Mouse (Mus musculus): ENCODE results near the gene Nfatc3. TPM values are rescaled to one million over a fixed set of nuclear protein-coding genes. Genes with fewer than 3 reads are reported as not detected.

Gene Nfatc3
- total and polyA plus RNA-seq, 3 experiments, result 15.0 to 189 (median 31.0) TPM

GRCm38 (mm10) chr8:106131021-106131420 is 72.4 kb downstream of the Nfatc3 start:
- ATAC-seq (ENCODE audit: extremely low read depth, insufficient number of reproducible peaks, low FRiP score, poor library complexity, severe bottlenecking), result no peak
- Histone ChIP-seq H3K4me3 (ENCODE audit: low read depth, low read length) (no peak overlapping the region), H3K36me3 (replicated peaks) (peaks cover 83% of the 10 kb centered on the region), H3K9me3 (replicated peaks) (no peaks in the 10 kb centered on the region), H3K4me1 (ENCODE audit: insufficient read depth, low read depth, low read length) (peaks cover 15% of the 10 kb centered on the region), H3K27me3 (ENCODE audit: insufficient read depth, low read length) (peaks cover 23% of the 10 kb centered on the region)
- TF ChIP-seq CTCF (IDR thresholded peaks at IDR 0.05; ENCODE audit: low read depth, low read length) (no peak), GATA2 (IDR thresholded peaks at IDR 0.05; ENCODE audit: borderline replicate concordance, low read depth, low read length) (no peak), GATA1 (IDR thresholded peaks at IDR 0.05; ENCODE audit: borderline replicate concordance, low read length) (no peak), POLR2AphosphoS5 (IDR thresholded peaks at IDR 0.05; ENCODE audit: insufficient replicate concordance, low read depth, low read length) (no peak), TAL1 (conservative IDR thresholded peaks at IDR 0.05; ENCODE audit: low read depth, low read length) (no peak)
- DNase-seq (ENCODE audit: low spot score), result no peak

GRCm38 (mm10) chr8:106131488-106132222 is 73.0 kb downstream of the Nfatc3 start:
- peaks cover 30% of the 10 kb centered on the region for H3K27me3 ChIP-seq (ENCODE audit: insufficient read depth, low read length)
- no peak for ATAC-seq (ENCODE audit: extremely low read depth, insufficient number of reproducible peaks, low FRiP score, poor library complexity, severe bottlenecking)

GRCm38 (mm10) chr8:106132356-106132755 is 73.7 kb downstream of the Nfatc3 start:
- H3K36me3 ChIP-seq (replicated peaks), result peaks cover 70% of the 10 kb centered on the region

More at GRCm38 (mm10) chr8:106131488-106132222, 73.0 kb downstream of the Nfatc3 start:
- no peak for TF ChIP-seq POLR2AphosphoS5 (IDR thresholded peaks at IDR 0.05; ENCODE audit: insufficient replicate concordance, low read depth, low read length)
- no peak for TF ChIP-seq GATA1 (IDR thresholded peaks at IDR 0.05; ENCODE audit: borderline replicate concordance, low read length)
- no peak for TF ChIP-seq TAL1 (conservative IDR thresholded peaks at IDR 0.05; ENCODE audit: low read depth, low read length)
- Histone ChIP-seq H3K4me3 (ENCODE audit: low read depth, low read length) (no peak overlapping the region), H3K36me3 (replicated peaks) (peaks cover 77% of the 10 kb centered on the region), H3K9me3 (replicated peaks) (no peaks in the 10 kb centered on the region; the same call in 1 of the 2 replicates), H3K4me1 (ENCODE audit: insufficient read depth, low read depth, low read length) (peaks cover 21% of the 10 kb centered on the region)
- no peak for DNase-seq (ENCODE audit: low spot score)

GRCm38 (mm10) chr8:106133526-106133925 is 74.9 kb downstream of the Nfatc3 start:
- DNase-seq (ENCODE audit: low spot score) (no peak), ATAC-seq (ENCODE audit: extremely low read depth, insufficient number of reproducible peaks, low FRiP score, poor library complexity, severe bottlenecking) (no peak)
- Histone ChIP-seq H3K27me3 (ENCODE audit: insufficient read depth, low read length) (peaks cover 48% of the 10 kb centered on the region), H3K4me1 (ENCODE audit: insufficient read depth, low read depth, low read length) (peaks cover 36% of the 10 kb centered on the region), H3K4me3 (ENCODE audit: low read depth, low read length) (no peak overlapping the region), H3K36me3 (replicated peaks) (peaks cover 59% of the 10 kb centered on the region), H3K9me3 (replicated peaks) (no peaks in the 10 kb centered on the region; the same call in 1 of the 2 replicates)
- no peak for TF ChIP-seq TAL1 (conservative IDR thresholded peaks at IDR 0.05; ENCODE audit: low read depth, low read length)
- TF ChIP-seq POLR2AphosphoS5 (IDR thresholded peaks at IDR 0.05; ENCODE audit: insufficient replicate concordance, low read depth, low read length), result no peak
- TF ChIP-seq GATA2 (IDR thresholded peaks at IDR 0.05; ENCODE audit: borderline replicate concordance, low read depth, low read length), result no peak
- no peak for TF ChIP-seq CTCF (IDR thresholded peaks at IDR 0.05; ENCODE audit: low read depth, low read length)
- no peak for TF ChIP-seq GATA1 (IDR thresholded peaks at IDR 0.05; ENCODE audit: borderline replicate concordance, low read length)

More at GRCm38 (mm10) chr8:106132356-106132755, 73.7 kb downstream of the Nfatc3 start:
- TF ChIP-seq POLR2AphosphoS5 (IDR thresholded peaks at IDR 0.05; ENCODE audit: insufficient replicate concordance, low read depth, low read length) (no peak), TAL1 (conservative IDR thresholded peaks at IDR 0.05; ENCODE audit: low read depth, low read length) (no peak), CTCF (IDR thresholded peaks at IDR 0.05; ENCODE audit: low read depth, low read length) (no peak), GATA2 (IDR thresholded peaks at IDR 0.05; ENCODE audit: borderline replicate concordance, low read depth, low read length) (no peak), GATA1 (IDR thresholded peaks at IDR 0.05; ENCODE audit: borderline replicate concordance, low read length) (no peak)
- no peak for ATAC-seq (ENCODE audit: extremely low read depth, insufficient number of reproducible peaks, low FRiP score, poor library complexity, severe bottlenecking)
- no peak for DNase-seq (ENCODE audit: low spot score)
- Histone ChIP-seq H3K4me3 (ENCODE audit: low read depth, low read length) (no peak overlapping the region), H3K4me1 (ENCODE audit: insufficient read depth, low read depth, low read length) (peaks cover 24% of the 10 kb centered on the region), H3K9me3 (replicated peaks) (no peaks in the 10 kb centered on the region; the same call in 1 of the 2 replicates), H3K27me3 (ENCODE audit: insufficient read depth, low read length) (peaks cover 37% of the 10 kb centered on the region)

GRCm38 (mm10) chr8:106133946-106134345 is 75.3 kb downstream of the Nfatc3 start:
- ATAC-seq (ENCODE audit: extremely low read depth, insufficient number of reproducible peaks, low FRiP score, poor library complexity, severe bottlenecking) (no peak), DNase-seq (ENCODE audit: low spot score) (no peak)
- Histone ChIP-seq H3K27me3 (ENCODE audit: insufficient read depth, low read length) (peaks cover 52% of the 10 kb centered on the region), H3K36me3 (replicated peaks) (peaks cover 55% of the 10 kb centered on the region), H3K4me1 (ENCODE audit: insufficient read depth, low read depth, low read length) (peaks cover 38% of the 10 kb centered on the region), H3K4me3 (ENCODE audit: low read depth, low read length) (no peak overlapping the region), H3K9me3 (replicated peaks) (no peaks in the 10 kb centered on the region; the same call in 1 of the 2 replicates)
- TF ChIP-seq GATA2 (IDR thresholded peaks at IDR 0.05; ENCODE audit: borderline replicate concordance, low read depth, low read length), result no peak
- TF ChIP-seq TAL1 (conservative IDR thresholded peaks at IDR 0.05; ENCODE audit: low read depth, low read length), result no peak
- TF ChIP-seq CTCF (IDR thresholded peaks at IDR 0.05; ENCODE audit: low read depth, low read length), result no peak
- TF ChIP-seq POLR2AphosphoS5 (IDR thresholded peaks at IDR 0.05; ENCODE audit: insufficient replicate concordance, low read depth, low read length), result no peak
- TF ChIP-seq GATA1 (IDR thresholded peaks at IDR 0.05; ENCODE audit: borderline replicate concordance, low read length), result no peak

GRCm38 (mm10) chr8:106134751-106135571 is 76.3 kb downstream of the Nfatc3 start:
- ATAC-seq (ENCODE audit: extremely low read depth, insufficient number of reproducible peaks, low FRiP score, poor library complexity, severe bottlenecking) (no peak), DNase-seq (ENCODE audit: low spot score) (no peak)
- TF ChIP-seq TAL1 (conservative IDR thresholded peaks at IDR 0.05; ENCODE audit: low read depth, low read length) (no peak), GATA2 (IDR thresholded peaks at IDR 0.05; ENCODE audit: borderline replicate concordance, low read depth, low read length) (no peak), GATA1 (IDR thresholded peaks at IDR 0.05; ENCODE audit: borderline replicate concordance, low read length) (no peak), POLR2AphosphoS5 (IDR thresholded peaks at IDR 0.05; ENCODE audit: insufficient replicate concordance, low read depth, low read length) (no peak), CTCF (IDR thresholded peaks at IDR 0.05; ENCODE audit: low read depth, low read length) (no peak)
- peaks cover 62% of the 10 kb centered on the region for H3K27me3 ChIP-seq (ENCODE audit: insufficient read depth, low read length)
- no peaks in the 10 kb centered on the region; the same call in 1 of the 2 replicates for H3K9me3 ChIP-seq (replicated peaks)
- H3K4me1 ChIP-seq (ENCODE audit: insufficient read depth, low read depth, low read length), result peaks cover 38% of the 10 kb centered on the region
- H3K4me3 ChIP-seq (ENCODE audit: low read depth, low read length), result no peak overlapping the region
- H3K36me3 ChIP-seq (replicated peaks), result peaks cover 45% of the 10 kb centered on the region

Data from G1E (cell line).